Mouse (Mus musculus) midbrain, postnatal 0 days (tissue): ENCODE results near the gene Crabp2. TPM values are rescaled to one million over a fixed set of nuclear protein-coding genes. Genes with fewer than 3 reads are reported as not detected.
A peak's percentile ranks its signal among the peaks of the same experiment; 100 is the strongest.

ENCODE experiments used
- ATAC-seq: fragments of 200-750 bp; cut with Nextera tagmentation; 2 replicates; pipeline ENCODE4 v1.8.0; 2017; ENCODE audit warnings: moderate number of reproducible peaks, mild to moderate bottlenecking, moderate TSS enrichment, moderate library complexity; ENCODE audit not compliant: low FRiP score
- DNase-seq: peaks from one replicate; pipeline ENCODE4 v3.0.0-alpha.2; 2015; ENCODE audit warnings: low spot score
- H3K27ac ChIP-seq: fragments of 300-500 bp; sonication (generic); 2 replicates; pipeline ENCODE4 v1.5.1; 2014; ENCODE audit warnings: low read depth, mild to moderate bottlenecking, low read length, mixed read lengths
- H3K27me3 ChIP-seq: fragments of 300-500 bp; sonication (generic); 2 replicates; pipeline ENCODE4 v1.6.1; 2014; ENCODE audit warnings: low read length, control low read depth, mixed read lengths; ENCODE audit not compliant: insufficient read depth
- H3K36me3 ChIP-seq: fragments of 300-500 bp; sonication (generic); 2 replicates; pipeline ENCODE4 v1.6.1; 2014; ENCODE audit warnings: low read length, control low read depth, mixed read lengths; ENCODE audit not compliant: insufficient read depth
- H3K4me1 ChIP-seq: fragments of 300-500 bp; sonication (generic); 2 replicates; pipeline ENCODE4 v1.6.1; 2014; ENCODE audit warnings: mild to moderate bottlenecking, control low read depth, antibody characterized with exemption, low read length, mixed read lengths; ENCODE audit not compliant: insufficient read depth
- H3K4me2 ChIP-seq: fragments of 300-500 bp; sonication (generic); 2 replicates; pipeline ENCODE4 v1.6.1; 2014; ENCODE audit warnings: low read depth, mild to moderate bottlenecking, low read length, mixed read lengths; ENCODE audit not compliant: poor library complexity, severe bottlenecking
- H3K4me3 ChIP-seq: fragments of 300-500 bp; sonication (generic); 2 replicates; pipeline ENCODE4 v1.5.1; 2014; ENCODE audit warnings: low read depth, mild to moderate bottlenecking, low read length, moderate library complexity
- H3K9ac ChIP-seq: fragments of 300-500 bp; sonication (generic); replicated peaks from 2 replicates; pipeline ENCODE4 v1.6.1; 2014; ENCODE audit warnings: mild to moderate bottlenecking, low read length, moderate library complexity, mixed read lengths; ENCODE audit not compliant: poor library complexity, severe bottlenecking
- H3K9me3 ChIP-seq: fragments of 300-500 bp; sonication (generic); 2 replicates; pipeline ENCODE4 v1.6.1; 2016; ENCODE audit warnings: low read length, control low read depth
- CTCF ChIP-seq: IDR thresholded peaks from 2 replicates; pipeline ENCODE4 v1.5.1; 2016; ENCODE audit warnings: antibody characterized with exemption, mild to moderate bottlenecking
- WGBS: fragments of 180-500 bp; shearing (Covaris S2); extraction: QIAGEN DNeasy Blood & Tissue Kit; methylation state at CpG from one replicate; pipeline ENCODE4 v1.1.7; 2014; 5-methylcytosine and 5-hydroxymethylcytosine counted together
- polyA plus RNA-seq: library from polyadenylated mRNA; unstranded; fragments of >200 nt; fragmentation: Nextera tagmentation; extraction: Ambion mirVana; gene quantifications from 2 replicates; pipeline ENCODE4 v1.2.1, GENCODE M21; 2015
- total RNA-seq: library from RNA; depleted of rRNA; stranded (reverse); fragments of >200 nt; gene quantifications from 2 replicates; pipeline ENCODE4 v1.2.3, GENCODE M21; 2014

The Crabp2 gene
- total and polyA plus RNA-seq, 2 experiments from 2014 or later = 19.2 to 49.0 TPM

- WGBS = 68% methylated on average over 9 of the region's 9 CpGs
- H3K4me2 ChIP-seq = peak overlapping the region; percentile 86
- H3K4me3 ChIP-seq = peak overlapping the region; percentile 58
- H3K27ac ChIP-seq = no peak overlapping the region
- TF ChIP-seq CTCF = peak; percentile 33
- no peaks in the 10 kb centered on the region for H3K27me3 ChIP-seq
- DNase-seq = no peak
- no peak for ATAC-seq
- no peaks in the 10 kb centered on the region for H3K9me3 ChIP-seq
- H3K9ac ChIP-seq = peak overlapping the region; percentile 55; the same call in 1 of the 2 replicates
- H3K4me1 ChIP-seq = 0 out of 2 replicates have a peak, but pooled peaks cover 3% of the 10 kb centered on the region
- peaks cover 41% of the 10 kb centered on the region for H3K36me3 ChIP-seq
These were observed 28.1 kb upstream of the Crabp2 start for GRCm38 (mm10) chr3:87920270-87920943.

DNA sequence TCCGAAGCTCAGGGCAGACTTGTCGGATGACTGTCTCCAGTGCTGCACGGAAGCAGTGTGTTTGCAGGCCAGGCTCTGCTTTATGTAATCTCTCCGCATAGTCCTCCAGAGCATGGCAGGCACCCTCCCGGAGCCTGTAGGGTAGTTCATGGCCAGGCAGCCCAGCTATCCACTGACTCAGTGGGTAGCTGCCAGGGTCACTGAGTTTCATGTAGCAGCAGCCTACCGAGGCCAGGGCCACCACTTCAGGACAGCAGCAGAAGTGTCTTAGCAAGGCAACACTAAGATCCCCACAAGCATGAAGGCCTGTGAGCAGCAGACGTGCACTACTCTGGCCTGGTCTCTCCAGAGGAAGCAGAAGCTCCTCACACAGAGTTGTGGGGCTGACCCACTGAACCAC is 23.5 kb upstream of the Crabp2 start:
- TF ChIP-seq CTCF = no peak
- Histone ChIP-seq H3K4me1 (0 out of 2 replicates have a peak, but pooled peaks cover 6% of the 10 kb centered on the region), H3K4me3 (no peak overlapping the region), H3K36me3 (peaks cover 43% of the 10 kb centered on the region), H3K4me2 (no peak overlapping the region), H3K27ac (no peak overlapping the region), H3K9me3 (no peaks in the 10 kb centered on the region), H3K27me3 (no peaks in the 10 kb centered on the region), H3K9ac (no peak overlapping the region)
- DNase-seq (no peak), ATAC-seq (no peak)
- 92% methylated on average over 7 of the region's 7 CpGs for WGBS

GRCm38 (mm10) chr3:87927452-87927851 is 21.0 kb upstream of the Crabp2 start:
- no peak for DNase-seq
- Histone ChIP-seq H3K9ac (no peak overlapping the region), H3K4me1 (peaks cover 9% of the 10 kb centered on the region), H3K4me2 (no peak overlapping the region), H3K27ac (no peak overlapping the region), H3K4me3 (no peak overlapping the region), H3K36me3 (peaks cover 43% of the 10 kb centered on the region), H3K9me3 (no peaks in the 10 kb centered on the region), H3K27me3 (no peaks in the 10 kb centered on the region)
- no peak for TF ChIP-seq CTCF
- ATAC-seq = no peak
- 93% methylated on average over 5 of the region's 5 CpGs for WGBS

DNA sequence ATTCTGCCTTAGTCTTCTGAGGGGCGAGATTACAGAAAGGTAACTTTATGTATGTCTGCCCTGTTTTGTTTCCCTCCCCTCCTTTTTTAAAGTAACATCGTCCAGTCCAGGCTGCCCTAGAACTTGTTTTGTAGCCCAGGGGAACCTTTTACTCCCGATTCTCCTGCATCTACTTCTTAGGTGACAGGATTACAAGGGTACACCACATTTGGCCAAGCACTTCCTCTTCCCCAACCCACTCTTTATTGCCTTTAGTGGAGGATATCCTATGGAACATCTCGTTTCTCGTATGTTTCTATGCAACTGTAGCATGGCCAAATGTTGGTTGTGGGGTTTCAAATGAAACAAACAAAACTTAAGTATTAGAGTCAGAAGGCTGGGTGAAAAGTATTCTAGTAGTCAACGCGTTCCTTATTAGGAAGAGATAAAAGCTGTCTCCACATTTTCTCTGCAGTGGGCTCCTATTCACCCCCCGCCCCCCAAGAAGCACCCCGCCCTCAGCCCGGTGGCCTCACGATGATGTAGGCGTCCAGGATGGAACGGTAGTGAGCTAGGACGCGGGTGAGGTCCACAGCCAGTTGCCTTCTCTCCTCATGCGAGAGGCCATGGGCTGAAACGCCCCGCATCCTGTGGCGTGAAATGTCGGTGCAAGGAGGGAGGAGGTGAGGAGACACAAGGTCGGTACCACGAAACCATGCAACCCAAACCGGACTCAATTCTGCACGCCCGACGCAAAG is 19.0 kb upstream of the Crabp2 start:
- TF ChIP-seq CTCF = no peak
- ATAC-seq (peak; percentile 41), DNase-seq (no peak)
- peak overlapping the region; percentile 69 for H3K4me2 ChIP-seq
- H3K9ac ChIP-seq = peak overlapping the region; percentile 87
- H3K4me3 ChIP-seq = peak overlapping the region; percentile 88
- 8% methylated on average over 26 of the region's 26 CpGs for WGBS
- H3K27me3 ChIP-seq = no peaks in the 10 kb centered on the region
- H3K27ac ChIP-seq = peak overlapping the region; percentile 77
- no peaks in the 10 kb centered on the region for H3K9me3 ChIP-seq
- peaks cover 9% of the 10 kb centered on the region for H3K4me1 ChIP-seq
- H3K36me3 ChIP-seq = peaks cover 26% of the 10 kb centered on the region

DNA sequence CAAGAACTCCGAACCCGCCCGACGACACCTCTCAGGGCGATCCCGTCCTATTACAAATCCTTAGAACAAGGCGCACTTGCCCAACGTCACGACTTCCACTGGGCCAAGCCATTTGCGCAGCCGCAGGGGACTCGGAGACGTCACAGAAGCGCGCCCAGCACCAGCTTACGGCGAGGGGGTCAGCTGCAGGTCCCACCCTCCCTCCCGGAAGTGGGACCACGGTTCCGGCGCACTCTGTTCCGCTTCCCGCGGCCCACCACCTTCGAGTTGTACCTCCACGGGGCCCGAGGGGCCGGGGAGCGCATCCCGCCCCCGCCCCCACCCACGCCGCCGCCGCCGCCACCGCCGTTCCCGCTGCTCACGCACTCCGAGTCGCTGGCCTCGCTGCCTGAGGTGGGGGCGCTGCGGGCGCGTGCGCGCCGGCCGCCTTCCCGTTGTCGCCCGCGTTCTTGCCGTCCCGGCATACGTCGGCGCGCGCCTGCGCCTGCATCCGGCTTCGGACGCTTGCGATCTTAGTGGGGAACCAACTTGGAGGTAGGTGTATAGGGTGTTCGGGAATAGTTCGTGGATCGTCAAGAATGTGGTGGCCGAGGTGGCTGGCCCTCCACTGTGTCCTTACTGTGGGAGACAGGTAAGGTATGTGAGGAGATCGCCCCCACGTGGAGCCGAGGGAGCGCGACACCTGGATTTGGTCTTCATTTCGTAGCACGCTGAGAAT is 18.2 kb upstream of the Crabp2 start, which contains the start of the genes Isg20l2 and Rrnad1:
Isg20l2 (plus strand) TSS at position 237 of the 718 bp plus-strand sequence.
Rrnad1 (minus strand) TSS at position 640 of the 718 bp plus-strand sequence.
- Histone ChIP-seq H3K4me3 (peak within 1 kb of the TSS; percentile 88), H3K4me2 (peak within 1 kb of the TSS; percentile 72), H3K9ac (peak within 1 kb of the TSS; percentile 87), H3K9me3 (no peaks in the 10 kb centered on the region), H3K27me3 (no peaks in the 10 kb centered on the region), H3K36me3 (peaks cover 23% of the 10 kb centered on the region), H3K27ac (peak within 1 kb of the TSS; percentile 92), H3K4me1 (peaks cover 9% of the 10 kb centered on the region)
- under 1% methylated on average over 74 of the region's 78 CpGs for WGBS
- peak; percentile 98 for DNase-seq
- peak; percentile 81 for TF ChIP-seq CTCF
- peak; percentile 98 for ATAC-seq
